Mouse (Mus musculus): ENCODE results near the gene Hsd17b12. TPM values are rescaled to one million over a fixed set of nuclear protein-coding genes. Genes with fewer than 3 reads are reported as not detected.

Gene Hsd17b12
- polyA plus RNA-seq, 1 experiment from 2014 or later: 138 TPM

GRCm38 (mm10) chr2:94162141-94162540 lies 4.4 kb upstream of the Hsd17b12 start:
- Histone ChIP-seq H3K36me3 (ENCODE audit: control insufficient read depth, insufficient read depth, low read length) (no peaks in the 10 kb centered on the region), H3K27me3 (ENCODE audit: control insufficient read depth, insufficient read depth, low read length) (no peaks in the 10 kb centered on the region), H3K9me3 (ENCODE audit: control insufficient read depth, low read length) (no peaks in the 10 kb centered on the region), H3K4me2 (ENCODE audit: low read depth, low read length) (no peak overlapping the region), H3K4me3 (ENCODE audit: low read depth, low read length) (no peak overlapping the region), H3K9ac (replicated peaks; ENCODE audit: low read depth, low read length) (no peak overlapping the region), H3K27ac (ENCODE audit: low read depth, low read length) (no peak overlapping the region), H3K4me1 (ENCODE audit: control insufficient read depth, insufficient read depth, low read length) (0 out of 2 replicates have a peak, but pooled peaks cover 4% of the 10 kb centered on the region)
- whole genome bisulfite sequencing: 73% methylated on average over 6 of the region's 6 CpGs
- ATAC-seq (ENCODE audit: low read depth): no peak

- no peaks in the 10 kb centered on the region for H3K27me3 ChIP-seq (ENCODE audit: control insufficient read depth, insufficient read depth, low read length)
- 20% methylated on average over 4 of the region's 4 CpGs for WGBS
- peak overlapping the region; percentile 29; the same call in 1 of the 2 replicates for H3K27ac ChIP-seq (ENCODE audit: low read depth, low read length)
- no peak overlapping the region for H3K9ac ChIP-seq (replicated peaks; ENCODE audit: low read depth, low read length)
- no peaks in the 10 kb centered on the region for H3K36me3 ChIP-seq (ENCODE audit: control insufficient read depth, insufficient read depth, low read length)
- no peaks in the 10 kb centered on the region for H3K9me3 ChIP-seq (ENCODE audit: control insufficient read depth, low read length)
- H3K4me2 ChIP-seq (ENCODE audit: low read depth, low read length): peak overlapping the region; percentile 45
- ATAC-seq (ENCODE audit: low read depth): no peak
- peak overlapping the region; percentile 38 for H3K4me3 ChIP-seq (ENCODE audit: low read depth, low read length)
- peaks cover 23% of the 10 kb centered on the region for H3K4me1 ChIP-seq (ENCODE audit: control insufficient read depth, insufficient read depth, low read length)
Observed at GRCm38 (mm10) chr2:94158520-94158884, 738 bp upstream of the Hsd17b12 start.

- H3K4me3 ChIP-seq (ENCODE audit: low read depth, low read length): peak overlapping the region; percentile 71
- WGBS: 2% methylated on average over 10 of the region's 10 CpGs
- H3K4me1 ChIP-seq (ENCODE audit: control insufficient read depth, insufficient read depth, low read length): peaks cover 23% of the 10 kb centered on the region
- H3K36me3 ChIP-seq (ENCODE audit: control insufficient read depth, insufficient read depth, low read length): no peaks in the 10 kb centered on the region
- peak overlapping the region; percentile 80 for H3K9ac ChIP-seq (replicated peaks; ENCODE audit: low read depth, low read length)
- peak overlapping the region; percentile 82 for H3K4me2 ChIP-seq (ENCODE audit: low read depth, low read length)
- H3K27me3 ChIP-seq (ENCODE audit: control insufficient read depth, insufficient read depth, low read length): no peaks in the 10 kb centered on the region
- no peaks in the 10 kb centered on the region for H3K9me3 ChIP-seq (ENCODE audit: control insufficient read depth, low read length)
- ATAC-seq (ENCODE audit: low read depth): no peak
- H3K27ac ChIP-seq (ENCODE audit: low read depth, low read length): peak overlapping the region; percentile 87
Observed at GRCm38 (mm10) chr2:94157051-94157450, 713 bp downstream of the Hsd17b12 start.

- Histone ChIP-seq H3K4me2 (ENCODE audit: low read depth, low read length) (no peak overlapping the region), H3K27ac (ENCODE audit: low read depth, low read length) (no peak overlapping the region), H3K9me3 (ENCODE audit: control insufficient read depth, low read length) (no peaks in the 10 kb centered on the region), H3K4me1 (ENCODE audit: control insufficient read depth, insufficient read depth, low read length) (no peaks in the 10 kb centered on the region), H3K36me3 (ENCODE audit: control insufficient read depth, insufficient read depth, low read length) (no peaks in the 10 kb centered on the region), H3K4me3 (ENCODE audit: low read depth, low read length) (no peak overlapping the region), H3K9ac (replicated peaks; ENCODE audit: low read depth, low read length) (no peak overlapping the region), H3K27me3 (ENCODE audit: control insufficient read depth, insufficient read depth, low read length) (no peaks in the 10 kb centered on the region)
- no peak for ATAC-seq (ENCODE audit: low read depth)
- 80% methylated on average over 2 of the region's 2 CpGs for WGBS
Observed at GRCm38 (mm10) chr2:94145146-94145542, 12.6 kb downstream of the Hsd17b12 start.

GRCm38 (mm10) chr2:94144520-94145145 lies 13.1 kb downstream of the Hsd17b12 start:
- Histone ChIP-seq H3K4me1 (ENCODE audit: control insufficient read depth, insufficient read depth, low read length) (no peaks in the 10 kb centered on the region), H3K4me2 (ENCODE audit: low read depth, low read length) (no peak overlapping the region), H3K27me3 (ENCODE audit: control insufficient read depth, insufficient read depth, low read length) (no peaks in the 10 kb centered on the region), H3K27ac (ENCODE audit: low read depth, low read length) (no peak overlapping the region), H3K9ac (replicated peaks; ENCODE audit: low read depth, low read length) (no peak overlapping the region), H3K9me3 (ENCODE audit: control insufficient read depth, low read length) (no peaks in the 10 kb centered on the region), H3K4me3 (ENCODE audit: low read depth, low read length) (no peak overlapping the region), H3K36me3 (ENCODE audit: control insufficient read depth, insufficient read depth, low read length) (no peaks in the 10 kb centered on the region)
- ATAC-seq (ENCODE audit: low read depth): no peak
- WGBS: 87% methylated on average over 7 of the region's 7 CpGs

GRCm38 (mm10) chr2:94141293-94141692 lies 16.5 kb downstream of the Hsd17b12 start:
- H3K27me3 ChIP-seq (ENCODE audit: control insufficient read depth, insufficient read depth, low read length): no peaks in the 10 kb centered on the region
- no peak for ATAC-seq (ENCODE audit: low read depth)
- no peak overlapping the region for H3K9ac ChIP-seq (replicated peaks; ENCODE audit: low read depth, low read length)
- H3K36me3 ChIP-seq (ENCODE audit: control insufficient read depth, insufficient read depth, low read length): no peaks in the 10 kb centered on the region
- 74% methylated on average over 3 of the region's 3 CpGs for WGBS
- H3K27ac ChIP-seq (ENCODE audit: low read depth, low read length): no peak overlapping the region
- no peaks in the 10 kb centered on the region for H3K4me1 ChIP-seq (ENCODE audit: control insufficient read depth, insufficient read depth, low read length)
- no peak overlapping the region for H3K4me3 ChIP-seq (ENCODE audit: low read depth, low read length)
- H3K9me3 ChIP-seq (ENCODE audit: control insufficient read depth, low read length): no peaks in the 10 kb centered on the region
- no peak overlapping the region for H3K4me2 ChIP-seq (ENCODE audit: low read depth, low read length)

- no peaks in the 10 kb centered on the region for H3K27me3 ChIP-seq (ENCODE audit: control insufficient read depth, insufficient read depth, low read length)
- no peak overlapping the region for H3K4me3 ChIP-seq (ENCODE audit: low read depth, low read length)
- H3K4me1 ChIP-seq (ENCODE audit: control insufficient read depth, insufficient read depth, low read length): no peaks in the 10 kb centered on the region
- H3K4me2 ChIP-seq (ENCODE audit: low read depth, low read length): no peak overlapping the region
- 81% methylated on average over 3 of the region's 3 CpGs for WGBS
- no peaks in the 10 kb centered on the region for H3K9me3 ChIP-seq (ENCODE audit: control insufficient read depth, low read length)
- H3K27ac ChIP-seq (ENCODE audit: low read depth, low read length): no peak overlapping the region
- no peak overlapping the region for H3K9ac ChIP-seq (replicated peaks; ENCODE audit: low read depth, low read length)
- no peak for ATAC-seq (ENCODE audit: low read depth)
- no peaks in the 10 kb centered on the region for H3K36me3 ChIP-seq (ENCODE audit: control insufficient read depth, insufficient read depth, low read length)
Observed at GRCm38 (mm10) chr2:94138469-94139390, 19.0 kb downstream of the Hsd17b12 start.

GRCm38 (mm10) chr2:94136837-94137236 lies 20.9 kb downstream of the Hsd17b12 start:
- WGBS: 90% methylated on average over 3 of the region's 3 CpGs

GRCm38 (mm10) chr2:94128496-94128895 lies 29.3 kb downstream of the Hsd17b12 start:
- no peak for ATAC-seq (ENCODE audit: low read depth)
- Histone ChIP-seq H3K4me2 (ENCODE audit: low read depth, low read length) (no peak overlapping the region), H3K4me3 (ENCODE audit: low read depth, low read length) (no peak overlapping the region), H3K36me3 (ENCODE audit: control insufficient read depth, insufficient read depth, low read length) (no peaks in the 10 kb centered on the region), H3K27me3 (ENCODE audit: control insufficient read depth, insufficient read depth, low read length) (no peaks in the 10 kb centered on the region), H3K9ac (replicated peaks; ENCODE audit: low read depth, low read length) (no peak overlapping the region), H3K4me1 (ENCODE audit: control insufficient read depth, insufficient read depth, low read length) (peaks cover 2% of the 10 kb centered on the region), H3K9me3 (ENCODE audit: control insufficient read depth, low read length) (no peaks in the 10 kb centered on the region), H3K27ac (ENCODE audit: low read depth, low read length) (peak overlapping the region; percentile 60)
- 71% methylated on average over 3 of the region's 3 CpGs for WGBS

More at GRCm38 (mm10) chr2:94136837-94137236, 20.9 kb downstream of the Hsd17b12 start:
- Histone ChIP-seq H3K27ac (ENCODE audit: low read depth, low read length) (no peak overlapping the region), H3K36me3 (ENCODE audit: control insufficient read depth, insufficient read depth, low read length) (no peaks in the 10 kb centered on the region), H3K27me3 (ENCODE audit: control insufficient read depth, insufficient read depth, low read length) (no peaks in the 10 kb centered on the region), H3K4me1 (ENCODE audit: control insufficient read depth, insufficient read depth, low read length) (no peaks in the 10 kb centered on the region), H3K4me3 (ENCODE audit: low read depth, low read length) (no peak overlapping the region), H3K9me3 (ENCODE audit: control insufficient read depth, low read length) (no peaks in the 10 kb centered on the region), H3K9ac (replicated peaks; ENCODE audit: low read depth, low read length) (no peak overlapping the region), H3K4me2 (ENCODE audit: low read depth, low read length) (no peak overlapping the region)
- ATAC-seq (ENCODE audit: low read depth): no peak
